Mouse (Mus musculus) cortical plate, adult 2 months (tissue): ENCODE measurements around the gene Tpmt.

ENCODE experiments used
- CTCF ChIP-seq: fragments of 200-500 bp; IDR thresholded peaks from 2 replicates; pipeline ENCODE4 v1.5.1; 2011; ENCODE audit warnings: mild to moderate bottlenecking, control low read depth, low read length; ENCODE audit not compliant: insufficient read depth; ENCODE audit errors: extremely low read depth
- POLR2A ChIP-seq: fragments of 200-500 bp; IDR thresholded peaks from 2 replicates; pipeline ENCODE4 v1.6.1; 2011; ENCODE audit warnings: mild to moderate bottlenecking, low read length, control low read depth; ENCODE audit not compliant: insufficient read depth; ENCODE audit errors: extremely low read depth

DNA sequence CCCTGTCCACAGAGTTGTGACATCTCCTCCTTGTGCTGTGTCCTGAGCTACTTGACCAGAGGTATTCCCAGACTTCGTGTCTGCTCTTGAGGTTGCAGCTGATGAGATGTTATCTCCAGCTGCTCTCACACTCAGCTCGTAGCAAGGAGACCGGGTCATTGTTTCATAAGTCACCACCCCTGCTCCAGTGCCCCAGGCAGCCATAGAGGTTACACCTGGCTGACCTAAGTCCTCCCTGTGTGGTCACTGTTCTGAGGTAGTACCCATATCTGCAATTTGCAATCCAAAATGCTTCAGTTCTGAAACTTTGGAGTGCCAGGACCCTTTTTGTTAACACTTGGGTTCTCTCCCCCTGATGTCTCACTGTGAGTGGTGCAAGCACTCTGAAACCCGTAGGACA, 5.5 kb upstream of the Tpmt start:
- TF ChIP-seq POLR2A = no peak
- TF ChIP-seq CTCF = no peak
